Mouse (Mus musculus): ENCODE data around the gene Gm8922. TPM values are rescaled to one million over a fixed set of nuclear protein-coding genes. Genes with fewer than 3 reads are reported as not detected.

Gene Gm8922
- polyA plus RNA-seq (2012; rRNA removed), result not detected in 2 replicates

GRCm38 (mm10) chr5:11681659-11682058, at the start of gene Gm8922:
Gene Gm8922 (plus strand): TSS chr5:11681959.

Other genes with a start within 250 kb of the Gm8922 start
- not detected in 2 replicates for gene Gm8906, start 179.3 kb upstream of the Gm8922 start, polyA plus RNA-seq (2012; rRNA removed)
- not detected in 2 replicates for gene Gm6460, start 87.0 kb upstream of the Gm8922 start, polyA plus RNA-seq (2012; rRNA removed)
- not detected in 2 replicates for gene Gm8926, start 88.6 kb downstream of the Gm8922 start, polyA plus RNA-seq (2012; rRNA removed)
- not detected in 2 replicates for gene Gm6465, start 163.6 kb downstream of the Gm8922 start, polyA plus RNA-seq (2012; rRNA removed)
- gene 4933402N22Rik, start 236.1 kb downstream of the Gm8922 start, polyA plus RNA-seq (2012; rRNA removed), result not detected in 2 replicates